Comparison of ENCODE assay signal across 20 mouse cellular contexts in genomic region chr3:112985094-112985636, GRCm38 (mm10).
DNase-seq lines count a peak whose midpoint lies in the region; ATAC-seq and TF ChIP-seq lines count a peak whose summit lies in the region.
"Had no signal": no experiment of that assay in that cellular context is flagged by ENCODE, and none has a peak within 500 bp of the region (broad histone marks: within the 10 kb centered on the region; RNA-seq: fewer than 3 reads in every experiment).

No protein-coding gene starts in this region.

- ATAC-seq in hindbrain, postnatal 0 days, result 0 out of 2 replicates have a peak, but pooled peaks have one; percentile 32
- ATAC-seq in hindbrain, embryonic 11.5 days (ENCODE audit: low FRiP score), result no peak
- ATAC-seq in midbrain, embryonic 12.5 days (ENCODE audit: low FRiP score, low read depth), result peak; percentile 41; the same call in 1 of the 2 replicates
- ATAC-seq in midbrain, embryonic 16.5 days, result peak; percentile 88
- ATAC-seq in megakaryocyte progenitor cell, adult 5-6 weeks (replicated peaks; ENCODE audit: poor library complexity), result no peak
- ATAC-seq: forebrain, embryonic 16.5 days; inflammation-experienced regulatory T-cells, adult 6 months; intestine, postnatal 0 days had no signal

- 68% methylated on average over 10 of the region's 10 CpGs for WGBS in hindbrain, postnatal 0 days
- 87% methylated on average over 10 of the region's 10 CpGs for WGBS in hindbrain, embryonic 11.5 days
- 80% methylated on average over 10 of the region's 10 CpGs for WGBS in midbrain, embryonic 12.5 days
- WGBS in midbrain, embryonic 16.5 days, result 65% methylated on average over 10 of the region's 10 CpGs

- H3K4me3 ChIP-seq in hindbrain, postnatal 0 days (ENCODE audit: low read length), result no peak overlapping the region
- no peak overlapping the region for H3K4me3 ChIP-seq in hindbrain, embryonic 11.5 days (ENCODE audit: low read depth, low read length)
- no peak overlapping the region for H3K4me3 ChIP-seq in midbrain, embryonic 12.5 days
- no peak overlapping the region for H3K4me3 ChIP-seq in midbrain, embryonic 16.5 days (ENCODE audit: low read depth, low read length)
- H3K4me3 ChIP-seq: embryonic facial prominence, embryonic 13.5 days; forebrain, embryonic 12.5 days; gastrocnemius, adult 2 months; heart, embryonic 13.5 days had no signal

- no peaks in the 10 kb centered on the region for H3K27me3 ChIP-seq in hindbrain, postnatal 0 days (ENCODE audit: insufficient read depth, low read length)
- no peaks in the 10 kb centered on the region for H3K27me3 ChIP-seq in hindbrain, embryonic 11.5 days (ENCODE audit: control insufficient read depth, insufficient read depth, low read length)
- H3K27me3 ChIP-seq in midbrain, embryonic 12.5 days, result no peaks in the 10 kb centered on the region
- H3K27me3 ChIP-seq in midbrain, embryonic 16.5 days (ENCODE audit: control insufficient read depth, insufficient read depth, low read depth, low read length), result no peaks in the 10 kb centered on the region
- H3K27me3 ChIP-seq: embryonic facial prominence, embryonic 13.5 days; forebrain, embryonic 12.5 days; heart, embryonic 13.5 days had no signal

- no peak for TF ChIP-seq CTCF in hindbrain, postnatal 0 days (IDR thresholded peaks at IDR 0.05; ENCODE audit: low read depth)

- no peak overlapping the region for H3K4me2 ChIP-seq in hindbrain, postnatal 0 days (ENCODE audit: low read depth, low read length)
- no peak overlapping the region for H3K4me2 ChIP-seq in hindbrain, embryonic 11.5 days (replicated peaks; ENCODE audit: low read depth, low read length)
- H3K4me2 ChIP-seq in midbrain, embryonic 12.5 days (replicated peaks), result no peak overlapping the region
- H3K4me2 ChIP-seq in midbrain, embryonic 16.5 days (ENCODE audit: low read length), result peak overlapping the region; percentile 12
- H3K4me2 ChIP-seq: embryonic facial prominence, embryonic 13.5 days; forebrain, embryonic 12.5 days; heart, embryonic 13.5 days had no signal

- no peak overlapping the region for H3K27ac ChIP-seq in hindbrain, postnatal 0 days
- H3K27ac ChIP-seq in hindbrain, embryonic 11.5 days (ENCODE audit: low read depth, low read length), result no peak overlapping the region
- H3K27ac ChIP-seq in midbrain, embryonic 12.5 days (replicated peaks), result no peak overlapping the region
- peak overlapping the region; percentile 42; the same call in 1 of the 2 replicates for H3K27ac ChIP-seq in midbrain, embryonic 16.5 days (ENCODE audit: low read length)
- H3K27ac ChIP-seq: embryonic facial prominence, embryonic 13.5 days; forebrain, embryonic 12.5 days; gastrocnemius, adult 2 months; heart, embryonic 13.5 days had no signal

- peak; percentile 4 for DNase-seq in hindbrain, postnatal 0 days (ENCODE audit: low spot score)
- DNase-seq in hindbrain, embryonic 11.5 days (ENCODE audit: low spot score), result no peak
- peak; percentile 6 for DNase-seq in R1 (ENCODE audit: low read depth, low spot score)
- no peak for DNase-seq in thymus, adult 18-20 months
- DNase-seq: adrenal gland, postnatal 10 days; cerebellum, adult 11-12 months; cerebellum, adult 9-10 months; cerebellum, postnatal 36 days; gastrocnemius, adult 2 months; gastrocnemius, postnatal 25 days; heart, postnatal 4 days had no signal

- H3K9me3 ChIP-seq in hindbrain, postnatal 0 days (ENCODE audit: low read length), result no peaks in the 10 kb centered on the region
- H3K9me3 ChIP-seq in hindbrain, embryonic 11.5 days (ENCODE audit: control insufficient read depth, low read length), result no peaks in the 10 kb centered on the region
- H3K9me3 ChIP-seq in midbrain, embryonic 12.5 days, result no peaks in the 10 kb centered on the region
- H3K9me3 ChIP-seq in midbrain, embryonic 16.5 days (replicated peaks; ENCODE audit: control insufficient read depth, low read length, poor library complexity, severe bottlenecking), result no peaks in the 10 kb centered on the region
- H3K9me3 ChIP-seq: embryonic facial prominence, embryonic 13.5 days; forebrain, embryonic 12.5 days; heart, embryonic 13.5 days had no signal

- no peak overlapping the region for H3K9ac ChIP-seq in hindbrain, postnatal 0 days (replicated peaks; ENCODE audit: low read length)
- no peak overlapping the region for H3K9ac ChIP-seq in hindbrain, embryonic 11.5 days (ENCODE audit: low read depth, low read length)
- H3K9ac ChIP-seq in midbrain, embryonic 12.5 days (replicated peaks), result no peak overlapping the region
- no peak overlapping the region for H3K9ac ChIP-seq in midbrain, embryonic 16.5 days (ENCODE audit: low read depth, low read length)
- H3K9ac ChIP-seq: embryonic facial prominence, embryonic 13.5 days; forebrain, embryonic 12.5 days; heart, embryonic 13.5 days had no signal

- no peaks in the 10 kb centered on the region for H3K36me3 ChIP-seq in hindbrain, postnatal 0 days (ENCODE audit: insufficient read depth, low read length)
- H3K36me3 ChIP-seq in hindbrain, embryonic 11.5 days (ENCODE audit: control insufficient read depth, insufficient read depth, low read length), result no peaks in the 10 kb centered on the region
- no peaks in the 10 kb centered on the region for H3K36me3 ChIP-seq in midbrain, embryonic 12.5 days
- H3K36me3 ChIP-seq in midbrain, embryonic 16.5 days (ENCODE audit: control insufficient read depth, insufficient read depth, low read length), result no peaks in the 10 kb centered on the region
- H3K36me3 ChIP-seq: embryonic facial prominence, embryonic 13.5 days; forebrain, embryonic 12.5 days; heart, embryonic 13.5 days had no signal

- H3K4me1 ChIP-seq in hindbrain, postnatal 0 days (ENCODE audit: insufficient read depth, low read length), result no peaks in the 10 kb centered on the region
- no peaks in the 10 kb centered on the region for H3K4me1 ChIP-seq in hindbrain, embryonic 11.5 days (replicated peaks; ENCODE audit: control insufficient read depth, insufficient read depth, low read length)
- no peaks in the 10 kb centered on the region for H3K4me1 ChIP-seq in midbrain, embryonic 12.5 days
- H3K4me1 ChIP-seq in midbrain, embryonic 16.5 days (ENCODE audit: control insufficient read depth, insufficient read depth, low read length), result no peaks in the 10 kb centered on the region
- H3K4me1 ChIP-seq: embryonic facial prominence, embryonic 13.5 days; forebrain, embryonic 12.5 days; heart, embryonic 13.5 days had no signal

Comparison
In these comparisons a context has a peak if more than half of its experiments do, and no peak if none do; other contexts are left out.
1. ATAC-seq: peak in hindbrain, postnatal 0 days (single experiment), midbrain, embryonic 12.5 days (single experiment) and midbrain, embryonic 16.5 days (single experiment); none in hindbrain, embryonic 11.5 days (single experiment) and megakaryocyte progenitor cell, adult 5-6 weeks (single experiment).
2. DNase-seq: peak in hindbrain, postnatal 0 days (single experiment) and R1 (single experiment); none in hindbrain, embryonic 11.5 days (single experiment) and thymus, adult 18-20 months (0 of 2).